Mouse (Mus musculus): ENCODE measurements at regions not wholly inside any gene's neighbourhood (a gene's known extent, or its start where the extent isn't known, plus 50 kb on each side); places are given as distances from the start of the nearest gene placed in this dataset.

DNA sequence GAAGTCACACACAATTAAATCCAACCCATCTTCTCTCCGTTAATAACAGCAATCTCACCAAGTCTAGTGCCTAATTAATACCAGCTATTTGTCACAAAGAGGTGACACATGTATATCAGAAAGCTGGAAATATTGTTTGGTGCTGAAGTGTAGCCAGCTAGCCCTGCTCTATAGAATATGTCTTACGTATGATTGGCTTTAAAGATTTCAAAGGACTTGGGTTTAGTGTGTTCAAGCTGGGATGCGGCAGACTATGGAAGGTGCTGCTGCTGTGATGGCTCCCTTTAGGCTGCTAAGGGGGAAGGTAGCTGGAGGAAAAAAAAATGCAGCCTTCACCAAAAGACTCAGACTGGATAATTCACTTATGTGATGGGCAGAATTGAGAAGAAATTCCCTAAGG, 144.1 kb upstream of the Zic1 start:
- Histone ChIP-seq H3K9me3 (no peaks in the 10 kb centered on the region), H3K4me1 (peaks cover 5% of the 10 kb centered on the region; the same call in 1 of the 2 replicates), H3K4me3 (no peak overlapping the region), H3K27me3 (ENCODE audit: poor library complexity, severe bottlenecking) (no peaks in the 10 kb centered on the region), H3K36me3 (replicated peaks) (no peaks in the 10 kb centered on the region), H3K27ac (no peak overlapping the region)
- WGBS = 84% methylated on average over 3 of the region's 3 CpGs
- no peak for DNase-seq (ENCODE audit: extremely low spot score, low spot score)

DNA sequence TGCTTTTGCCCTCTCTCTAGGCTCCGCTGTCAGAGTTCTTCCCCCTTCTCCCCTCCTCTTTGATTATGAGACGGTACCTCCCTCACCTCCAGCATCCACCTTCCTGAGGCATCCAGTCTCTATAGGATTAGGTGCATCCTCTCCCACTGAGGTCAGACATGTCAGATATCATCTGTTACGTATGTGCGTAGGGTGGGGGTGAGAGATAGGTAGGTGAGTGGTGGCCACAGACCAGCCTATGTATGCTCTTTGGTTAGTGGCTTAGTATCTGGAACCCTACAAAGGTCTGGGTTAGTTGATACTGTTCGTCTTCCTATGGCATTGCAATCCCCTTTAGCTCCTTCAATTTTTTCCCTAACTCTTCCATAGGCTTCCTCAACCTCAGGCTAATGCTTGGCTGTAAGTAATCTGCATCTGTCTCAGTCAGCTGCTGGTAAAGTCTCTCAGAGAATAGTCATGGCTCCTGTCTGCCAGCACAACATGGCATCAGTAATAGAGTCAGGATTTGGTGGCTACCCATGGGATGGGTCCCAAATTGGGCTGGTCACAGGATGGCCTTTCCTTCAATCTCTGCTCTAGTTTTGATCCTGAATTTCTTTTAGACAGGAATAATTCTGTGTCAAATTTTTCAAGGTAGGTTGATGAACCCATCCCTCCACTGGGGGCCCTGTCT, 138.2 kb upstream of the Zic1 start:
- H3K27ac ChIP-seq = no peak overlapping the region
- H3K27me3 ChIP-seq (ENCODE audit: poor library complexity, severe bottlenecking) = no peaks in the 10 kb centered on the region
- WGBS = 74% methylated on average over 5 of the region's 5 CpGs
- H3K4me1 ChIP-seq = no peaks in the 10 kb centered on the region
- no peak overlapping the region for H3K4me3 ChIP-seq
- no peak for DNase-seq (ENCODE audit: extremely low spot score, low spot score)
- no peaks in the 10 kb centered on the region for H3K9me3 ChIP-seq
- H3K36me3 ChIP-seq (replicated peaks) = no peaks in the 10 kb centered on the region

DNA sequence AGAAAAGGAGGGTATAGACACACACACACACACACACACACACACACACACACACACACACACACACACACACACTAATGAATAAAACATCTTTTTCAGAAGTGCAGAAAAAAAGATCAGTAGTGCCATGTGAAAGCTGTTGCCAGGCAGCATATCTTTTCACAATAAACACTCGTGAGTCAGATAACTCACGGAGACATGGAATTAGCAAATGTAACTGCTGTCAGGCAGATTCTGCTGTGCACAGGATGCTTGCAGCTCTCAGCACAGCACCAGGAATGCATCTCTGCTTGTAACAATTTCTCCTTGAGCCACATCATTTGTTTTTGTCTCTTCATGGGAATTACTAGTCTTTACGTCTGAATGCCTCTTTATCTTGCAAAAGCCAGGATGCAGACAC, 111.0 kb upstream of the Zic1 start:
- 51% methylated on average over 3 of the region's 3 CpGs for WGBS
- Histone ChIP-seq H3K27ac (no peak overlapping the region), H3K4me3 (no peak overlapping the region), H3K9me3 (no peaks in the 10 kb centered on the region), H3K27me3 (ENCODE audit: poor library complexity, severe bottlenecking) (no peaks in the 10 kb centered on the region), H3K4me1 (peaks cover 7% of the 10 kb centered on the region), H3K36me3 (replicated peaks) (no peaks in the 10 kb centered on the region)
- no peak for DNase-seq (ENCODE audit: extremely low spot score, low spot score)

DNA sequence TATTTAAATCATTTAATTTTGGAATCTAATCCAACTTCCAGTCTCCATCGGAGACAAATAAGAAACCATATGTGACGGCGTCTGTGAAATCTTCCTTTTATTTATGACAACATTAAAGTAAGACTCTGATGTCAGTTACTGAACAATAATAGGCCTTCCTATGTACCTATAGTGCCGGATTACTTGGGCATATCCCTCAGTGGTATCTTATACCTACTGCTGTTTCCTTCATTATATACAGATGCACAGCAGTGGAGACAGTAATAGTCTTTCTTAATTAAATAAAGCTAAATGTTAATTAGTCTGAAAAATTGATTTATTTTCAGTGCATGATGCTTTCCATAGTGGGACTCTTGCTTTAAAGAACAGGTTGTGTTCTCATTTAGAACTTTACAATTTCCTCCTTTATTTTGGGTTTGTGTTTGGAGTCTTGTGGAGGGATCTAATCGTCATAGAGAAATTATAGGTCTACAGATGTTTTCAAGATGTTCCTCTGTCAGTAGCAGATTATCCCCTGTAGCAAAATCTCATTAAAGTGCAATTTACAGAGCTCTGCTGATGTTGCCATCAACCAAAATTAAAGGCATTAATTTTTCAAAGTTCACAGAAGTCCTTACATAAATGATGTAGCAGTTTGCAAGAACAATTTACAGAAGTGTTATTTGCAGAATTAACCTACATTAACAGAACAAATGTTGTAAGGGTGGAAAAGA, 97.3 kb upstream of the Zic1 start:
- H3K36me3 ChIP-seq (replicated peaks) = no peaks in the 10 kb centered on the region
- no peaks in the 10 kb centered on the region for H3K27me3 ChIP-seq (ENCODE audit: poor library complexity, severe bottlenecking)
- no peaks in the 10 kb centered on the region for H3K9me3 ChIP-seq
- no peak overlapping the region for H3K27ac ChIP-seq
- no peak for DNase-seq (ENCODE audit: extremely low spot score, low spot score)
- 88% methylated on average over 5 of the region's 5 CpGs for WGBS
- no peaks in the 10 kb centered on the region for H3K4me1 ChIP-seq
- no peak overlapping the region for H3K4me3 ChIP-seq

DNA sequence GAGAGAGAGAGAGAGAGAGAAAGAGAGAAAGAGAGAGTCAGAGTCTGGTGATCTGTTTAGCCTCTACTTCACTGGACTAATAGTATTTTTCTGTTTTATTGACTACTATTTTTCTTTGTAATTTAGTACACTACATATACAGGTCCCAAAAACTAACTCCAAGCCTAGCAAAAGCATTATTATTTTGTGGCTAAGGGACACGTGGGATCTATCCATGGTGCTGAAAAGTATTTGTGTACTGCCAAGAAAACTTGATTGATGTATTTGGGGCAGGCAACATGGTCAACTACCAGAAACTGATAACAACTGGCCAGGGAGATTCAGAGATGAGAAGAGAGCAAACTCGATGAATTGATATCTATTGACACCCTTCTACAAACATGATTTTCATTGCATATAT, 94.3 kb upstream of the Zic1 start:
- no peak overlapping the region for H3K27ac ChIP-seq
- H3K9me3 ChIP-seq = no peaks in the 10 kb centered on the region
- DNase-seq (ENCODE audit: extremely low spot score, low spot score) = no peak
- no peaks in the 10 kb centered on the region for H3K4me1 ChIP-seq
- H3K4me3 ChIP-seq = no peak overlapping the region
- no peaks in the 10 kb centered on the region for H3K27me3 ChIP-seq (ENCODE audit: poor library complexity, severe bottlenecking)
- WGBS = 33% methylated on average over 2 of the region's 2 CpGs
- H3K36me3 ChIP-seq (replicated peaks) = no peaks in the 10 kb centered on the region

DNA sequence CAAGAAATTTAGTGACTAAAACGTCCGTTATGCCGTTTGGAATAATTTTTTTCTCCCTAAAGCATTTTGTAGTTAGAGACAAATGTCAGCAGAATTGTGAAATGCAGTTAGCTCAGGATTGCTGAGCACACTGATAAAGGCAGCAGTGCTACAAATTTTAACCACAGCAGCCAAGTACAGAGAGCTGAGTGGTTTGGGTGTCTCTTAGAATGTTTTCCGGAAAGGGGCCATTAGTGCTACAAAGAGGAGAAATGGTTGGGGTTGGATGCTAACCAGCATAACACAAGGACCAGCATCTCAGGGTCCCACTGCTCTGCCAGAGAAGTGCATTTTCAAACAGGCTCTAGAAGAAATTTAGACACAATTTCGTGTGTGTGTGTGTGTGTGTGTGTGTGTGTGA, 91.2 kb upstream of the Zic1 start:
- H3K9me3 ChIP-seq = no peaks in the 10 kb centered on the region
- no peak overlapping the region for H3K4me3 ChIP-seq
- no peak for DNase-seq (ENCODE audit: extremely low spot score, low spot score)
- no peaks in the 10 kb centered on the region for H3K4me1 ChIP-seq
- H3K36me3 ChIP-seq (replicated peaks) = no peaks in the 10 kb centered on the region
- H3K27ac ChIP-seq = no peak overlapping the region
- H3K27me3 ChIP-seq (ENCODE audit: poor library complexity, severe bottlenecking) = no peaks in the 10 kb centered on the region
- 77% methylated on average over 5 of the region's 5 CpGs for WGBS

DNA sequence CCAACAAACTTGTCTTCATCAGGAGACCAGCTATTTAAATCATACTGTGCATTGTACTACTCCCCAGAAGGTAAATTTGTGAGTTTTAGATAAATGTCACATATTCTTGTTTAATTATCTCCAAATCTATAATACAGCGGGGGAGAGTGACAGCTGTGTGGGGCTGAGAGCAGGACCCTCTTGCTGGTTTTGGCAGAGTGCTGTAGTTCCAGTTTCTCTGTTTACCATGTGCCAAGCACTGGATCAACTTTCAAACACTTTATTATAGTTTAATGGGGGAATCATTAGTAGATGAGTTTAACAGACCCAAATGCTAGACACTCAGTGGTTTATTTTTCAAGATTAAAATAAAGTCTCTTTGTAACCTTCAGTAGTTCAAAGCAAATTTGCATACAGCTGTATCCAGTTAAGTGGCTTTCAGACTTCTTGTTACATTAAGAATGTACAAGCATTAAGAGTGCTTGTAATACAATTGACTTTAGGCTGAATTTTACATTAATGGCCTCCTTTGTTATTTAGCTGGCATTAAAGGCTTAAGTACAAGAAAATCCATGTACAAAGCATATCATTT, 90.7 kb upstream of the Zic1 start:
- H3K27me3 ChIP-seq (ENCODE audit: poor library complexity, severe bottlenecking) = no peaks in the 10 kb centered on the region
- no peak overlapping the region for H3K27ac ChIP-seq
- no peak for DNase-seq (ENCODE audit: extremely low spot score, low spot score)
- no peaks in the 10 kb centered on the region for H3K36me3 ChIP-seq (replicated peaks)
- H3K4me1 ChIP-seq = no peaks in the 10 kb centered on the region
- H3K9me3 ChIP-seq = no peaks in the 10 kb centered on the region
- no peak overlapping the region for H3K4me3 ChIP-seq
- 90% methylated on average over 1 of the region's 1 CpGs for WGBS

DNA sequence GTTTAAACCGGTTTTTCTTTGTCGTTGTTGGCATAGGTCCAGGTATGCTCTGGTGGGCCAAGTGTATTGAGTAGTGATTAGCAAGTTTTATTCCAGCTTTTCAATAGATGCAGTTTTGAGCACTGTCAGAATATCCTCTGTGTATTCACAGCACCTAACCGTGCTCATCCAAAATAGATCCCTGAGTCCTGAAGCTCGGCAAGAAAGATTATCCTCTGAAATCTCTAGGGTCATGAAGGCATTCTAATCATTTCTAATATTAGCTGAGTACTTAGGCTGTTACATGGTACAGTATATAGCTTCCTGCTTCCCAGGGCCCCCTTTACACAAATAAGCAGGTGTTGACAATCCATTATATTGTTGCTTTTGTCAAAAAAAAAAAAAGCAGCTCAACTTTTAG, 73.5 kb upstream of the Zic1 start:
- Histone ChIP-seq H3K9me3 (no peaks in the 10 kb centered on the region), H3K27ac (no peak overlapping the region), H3K36me3 (replicated peaks) (no peaks in the 10 kb centered on the region), H3K4me3 (no peak overlapping the region), H3K4me1 (no peaks in the 10 kb centered on the region), H3K27me3 (ENCODE audit: poor library complexity, severe bottlenecking) (no peaks in the 10 kb centered on the region)
- WGBS = 83% methylated on average over 4 of the region's 4 CpGs
- DNase-seq (ENCODE audit: extremely low spot score, low spot score) = no peak
